Mouse (Mus musculus) kidney, adult 2 months (tissue): Measurements from ENCODE around the gene Kif26a. TPM values are rescaled to one million over a fixed set of nuclear protein-coding genes. Genes with fewer than 3 reads are reported as not detected.

Source experiments
- DNase-seq: peaks from one replicate; pipeline ENCODE4 v3.0.0; 2021
- H3K27ac ChIP-seq: fragments of 200-500 bp; 2 replicates; pipeline ENCODE4 v1.5.1; 2012; ENCODE audit warnings: low read depth, low read length, control low read depth, inconsistent platforms; ENCODE audit not compliant: insufficient read depth
- H3K27me3 ChIP-seq: fragments of 200-500 bp; replicated peaks from 2 replicates; pipeline ENCODE4 v1.6.1; 2012; ENCODE audit warnings: mild to moderate bottlenecking, moderate library complexity, low read length, inconsistent platforms; ENCODE audit not compliant: control insufficient read depth, insufficient read depth
- H3K36me3 ChIP-seq: fragments of 200-500 bp; 2 replicates; pipeline ENCODE4 v1.6.1; 2012; ENCODE audit warnings: mild to moderate bottlenecking, moderate library complexity, low read length, inconsistent platforms; ENCODE audit not compliant: control insufficient read depth, insufficient read depth
- H3K4me1 ChIP-seq: fragments of 200-500 bp; 2 replicates; pipeline ENCODE4 v1.6.1; 2011; ENCODE audit warnings: low read length; ENCODE audit not compliant: control insufficient read depth, insufficient read depth
- H3K4me3 ChIP-seq: fragments of 200-500 bp; 2 replicates; pipeline ENCODE4 v1.5.1; 2011; ENCODE audit warnings: mild to moderate bottlenecking, low read depth, low read length, control low read depth; ENCODE audit not compliant: insufficient read depth
- CTCF ChIP-seq: fragments of 200-500 bp; conservative IDR thresholded peaks from 2 replicates; pipeline ENCODE4 v1.5.1; 2011; ENCODE audit warnings: low read depth, mild to moderate bottlenecking, control low read depth, low read length, moderate library complexity, mixed read lengths; ENCODE audit not compliant: insufficient read depth, insufficient read length
- POLR2A ChIP-seq: fragments of 200-500 bp; IDR thresholded peaks from one replicate; pipeline ENCODE4 v1.6.1; 2011; ENCODE audit warnings: low read depth, low read length, control low read depth
- WGBS: fragments of 180-500 bp; shearing (Covaris S2); methylation state at CpG from one replicate; pipeline ENCODE4 v1.1.7; 2018; 5-methylcytosine and 5-hydroxymethylcytosine counted together
- polyA plus RNA-seq: library from polyadenylated mRNA; depleted of rRNA; stranded (reverse); fragments of >200 nt; gene quantifications from 2 replicates; pipeline ENCODE4 v1.2.3, GENCODE M21; 2012

Kif26a gene
- polyA plus RNA-seq, 1 experiment: 3.8 TPM

GRCm38 (mm10) chr12:112169240-112169639 is 23.2 kb downstream of the Kif26a start:
- DNase-seq: peak; percentile 84
- no peaks in the 10 kb centered on the region for H3K36me3 ChIP-seq
- H3K27ac ChIP-seq: peak overlapping the region; percentile 21; the same call in 1 of the 2 replicates
- 0 out of 2 replicates have a peak, but pooled peaks cover 3% of the 10 kb centered on the region for H3K4me1 ChIP-seq
- TF ChIP-seq POLR2A (no peak), CTCF (no peak)
- H3K4me3 ChIP-seq: no peak overlapping the region
- H3K27me3 ChIP-seq: no peaks in the 10 kb centered on the region
- 60% methylated on average over 5 of the region's 5 CpGs for WGBS

- WGBS: 77% methylated on average over 20 of the region's 20 CpGs
- Histone ChIP-seq H3K36me3 (no peaks in the 10 kb centered on the region), H3K4me1 (0 out of 2 replicates have a peak, but pooled peaks cover 3% of the 10 kb centered on the region), H3K27me3 (no peaks in the 10 kb centered on the region), H3K4me3 (no peak overlapping the region), H3K27ac (no peak overlapping the region)
- no peak for DNase-seq
- no peak for TF ChIP-seq CTCF
- no peak for TF ChIP-seq POLR2A
Observed at GRCm38 (mm10) chr12:112170671-112171574, 24.9 kb downstream of the Kif26a start.

GRCm38 (mm10) chr12:112171657-112172056 is 25.6 kb downstream of the Kif26a start:
- WGBS: 96% methylated on average over 1 of the region's 1 CpGs
- TF ChIP-seq CTCF (no peak), POLR2A (no peak)
- no peaks in the 10 kb centered on the region for H3K27me3 ChIP-seq
- 0 out of 2 replicates have a peak, but pooled peaks cover 3% of the 10 kb centered on the region for H3K4me1 ChIP-seq
- DNase-seq: no peak
- no peak overlapping the region for H3K4me3 ChIP-seq
- H3K27ac ChIP-seq: no peak overlapping the region
- no peaks in the 10 kb centered on the region for H3K36me3 ChIP-seq

GRCm38 (mm10) chr12:112172214-112172613 is 26.2 kb downstream of the Kif26a start:
- H3K4me1 ChIP-seq: 0 out of 2 replicates have a peak, but pooled peaks cover 3% of the 10 kb centered on the region
- DNase-seq: no peak
- no peaks in the 10 kb centered on the region for H3K27me3 ChIP-seq
- 54% methylated on average over 8 of the region's 8 CpGs for WGBS
- H3K27ac ChIP-seq: no peak overlapping the region
- H3K4me3 ChIP-seq: no peak overlapping the region
- no peaks in the 10 kb centered on the region for H3K36me3 ChIP-seq
- no peak for TF ChIP-seq POLR2A
- no peak for TF ChIP-seq CTCF

- Histone ChIP-seq H3K36me3 (no peaks in the 10 kb centered on the region), H3K27me3 (no peaks in the 10 kb centered on the region), H3K4me3 (no peak overlapping the region), H3K27ac (no peak overlapping the region), H3K4me1 (no peaks in the 10 kb centered on the region)
- 97% methylated on average over 19 of the region's 19 CpGs for WGBS
- DNase-seq: no peak
- TF ChIP-seq POLR2A: no peak
- no peak for TF ChIP-seq CTCF
Observed at GRCm38 (mm10) chr12:112177679-112178078, 31.7 kb downstream of the Kif26a start.

GRCm38 (mm10) chr12:112179687-112180086 is 33.7 kb downstream of the Kif26a start:
- H3K27me3 ChIP-seq: no peaks in the 10 kb centered on the region
- no peak for TF ChIP-seq POLR2A
- TF ChIP-seq CTCF: no peak
- no peaks in the 10 kb centered on the region for H3K36me3 ChIP-seq
- peak; percentile 24 for DNase-seq
- H3K27ac ChIP-seq: no peak overlapping the region
- 79% methylated on average over 13 of the region's 13 CpGs for WGBS
- peaks cover 3% of the 10 kb centered on the region; the same call in 1 of the 2 replicates for H3K4me1 ChIP-seq
- no peak overlapping the region for H3K4me3 ChIP-seq

GRCm38 (mm10) chr12:112181921-112182608 is 36.1 kb downstream of the Kif26a start:
- WGBS: 69% methylated on average over 7 of the region's 7 CpGs
- no peak overlapping the region for H3K4me3 ChIP-seq
- H3K27ac ChIP-seq: no peak overlapping the region
- DNase-seq: no peak
- TF ChIP-seq POLR2A (no peak), CTCF (no peak)
- no peaks in the 10 kb centered on the region for H3K27me3 ChIP-seq
- H3K36me3 ChIP-seq: no peaks in the 10 kb centered on the region
- H3K4me1 ChIP-seq: peaks cover 3% of the 10 kb centered on the region; the same call in 1 of the 2 replicates
